Mouse (Mus musculus): ENCODE measurements around the gene Rars. TPM values are rescaled to one million over a fixed set of nuclear protein-coding genes. Genes with fewer than 3 reads are reported as not detected.
A peak's percentile ranks its signal among the peaks of the same experiment; 100 is the strongest.
"Not testable (repeated sequence)": the region's sequence is repeated elsewhere in the genome, so short reads cannot be mapped to it uniquely, and the experiment has no call there.

Gene Rars
- polyA plus RNA-seq, 1 experiment from 2014 or later: 72.0 TPM

DNA sequence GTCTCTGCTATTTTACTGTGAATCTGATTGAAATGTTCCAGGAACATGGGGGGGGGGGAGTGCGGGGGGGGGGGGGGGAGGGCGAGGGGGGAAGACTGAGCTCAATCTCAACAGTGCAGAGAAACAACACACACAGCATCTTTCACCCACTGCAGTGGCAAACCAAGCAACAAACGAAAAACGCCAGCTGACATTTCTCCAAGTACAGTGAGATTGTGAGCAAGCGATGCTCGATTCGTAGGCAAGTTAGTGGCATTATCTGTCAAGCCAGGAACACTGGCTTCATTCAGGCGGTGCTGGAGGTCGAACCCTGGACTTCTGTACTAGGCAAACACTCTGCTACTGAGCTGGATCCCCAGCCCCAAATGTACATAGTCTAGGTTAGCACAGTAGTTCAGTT lies 21.3 kb upstream of the Rars start:
- H3K27ac ChIP-seq: peak overlapping the region; percentile 87
- no peak overlapping the region for H3K4me2 ChIP-seq
- H3K36me3 ChIP-seq: peaks cover 26% of the 10 kb centered on the region
- H3K27me3 ChIP-seq: no peaks in the 10 kb centered on the region
- 65% methylated on average over 8 of the region's 9 CpGs for WGBS
- H3K4me3 ChIP-seq: no peak overlapping the region
- H3K9ac ChIP-seq: no peak overlapping the region
- peaks cover 34% of the 10 kb centered on the region for H3K4me1 ChIP-seq (replicated peaks)
- no peak for ATAC-seq (ENCODE audit: low FRiP score)
- H3K9me3 ChIP-seq: no peaks in the 10 kb centered on the region

DNA sequence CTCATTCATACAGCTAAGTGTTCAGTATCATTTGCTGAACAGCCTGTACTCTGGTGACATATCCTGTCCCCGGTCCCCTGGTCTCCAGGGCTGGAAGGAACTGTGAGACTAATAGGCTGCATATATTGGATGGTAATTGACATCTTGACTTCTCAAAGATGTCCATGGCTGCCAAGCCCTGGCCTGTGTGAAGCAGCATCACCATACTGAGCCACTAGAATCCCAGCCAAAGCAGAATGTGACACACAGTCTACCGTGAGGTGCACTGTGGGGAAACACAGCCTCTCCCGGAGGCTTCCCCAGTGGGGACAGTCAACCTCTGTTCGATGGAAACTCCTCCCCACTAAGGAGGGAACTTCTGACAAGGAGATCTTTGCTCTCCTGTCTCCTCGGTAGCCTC lies 20.6 kb upstream of the Rars start:
- Histone ChIP-seq H3K9me3 (no peaks in the 10 kb centered on the region), H3K27me3 (no peaks in the 10 kb centered on the region), H3K27ac (peak overlapping the region; percentile 35; the same call in 1 of the 2 replicates), H3K4me1 (replicated peaks) (peaks cover 31% of the 10 kb centered on the region), H3K4me2 (no peak overlapping the region), H3K9ac (no peak overlapping the region; the same call in 1 of the 2 replicates), H3K4me3 (no peak overlapping the region), H3K36me3 (peaks cover 33% of the 10 kb centered on the region)
- ATAC-seq (ENCODE audit: low FRiP score): no peak
- 64% methylated on average over 5 of the region's 5 CpGs for WGBS

DNA sequence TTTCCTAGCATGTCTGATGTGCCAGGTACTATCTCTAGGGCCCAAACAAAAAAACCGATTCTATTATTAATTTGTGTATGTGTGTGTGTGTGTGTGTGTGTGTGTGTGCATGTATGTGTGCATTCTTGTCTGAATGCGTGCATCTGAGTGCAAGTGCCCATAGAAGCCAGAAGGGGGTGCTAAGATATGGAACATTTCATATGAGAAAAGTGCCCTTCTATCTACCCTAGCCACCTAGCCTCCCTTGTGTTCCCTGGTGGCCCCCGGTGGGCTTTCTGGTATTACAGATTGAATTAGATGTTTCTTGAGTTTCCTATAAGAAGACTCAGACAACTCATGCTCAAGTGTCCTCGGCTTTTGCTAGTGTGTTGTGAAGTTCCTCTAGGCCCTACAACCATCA lies 19.3 kb upstream of the Rars start:
- H3K9me3 ChIP-seq: no peaks in the 10 kb centered on the region
- peaks cover 39% of the 10 kb centered on the region for H3K36me3 ChIP-seq
- no peak overlapping the region for H3K4me2 ChIP-seq
- H3K27me3 ChIP-seq: no peaks in the 10 kb centered on the region
- no peak overlapping the region for H3K27ac ChIP-seq
- H3K9ac ChIP-seq: no peak overlapping the region
- peaks cover 30% of the 10 kb centered on the region for H3K4me1 ChIP-seq (replicated peaks)
- ATAC-seq (ENCODE audit: low FRiP score): no peak
- WGBS: 98% methylated on average over 4 of the region's 4 CpGs
- H3K4me3 ChIP-seq: no peak overlapping the region

DNA sequence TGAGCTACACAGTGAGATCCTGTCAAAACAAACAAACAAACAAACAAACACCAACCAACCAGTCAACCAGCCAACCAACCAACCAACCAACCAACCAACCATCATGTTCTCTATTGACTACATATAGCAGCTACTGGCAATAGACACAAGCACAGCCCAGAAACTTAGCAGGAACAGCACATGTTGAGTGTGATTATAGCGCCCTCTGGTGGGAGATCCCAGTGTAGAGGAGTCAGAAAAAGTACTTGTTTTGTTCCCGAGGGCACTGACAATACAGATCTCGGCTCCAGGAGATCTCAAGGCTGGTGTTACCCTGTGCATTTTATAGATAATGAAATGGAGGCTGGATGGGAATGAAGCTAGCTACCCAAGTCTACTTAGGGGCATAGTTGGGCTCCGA lies 18.4 kb upstream of the Rars start:
- H3K4me1 ChIP-seq (replicated peaks): peaks cover 28% of the 10 kb centered on the region
- ATAC-seq (ENCODE audit: low FRiP score): no peak
- H3K4me3 ChIP-seq: no peak overlapping the region
- H3K4me2 ChIP-seq: no peak overlapping the region
- no peak overlapping the region for H3K9ac ChIP-seq
- peaks cover 39% of the 10 kb centered on the region for H3K36me3 ChIP-seq
- H3K9me3 ChIP-seq: no peaks in the 10 kb centered on the region
- no peaks in the 10 kb centered on the region for H3K27me3 ChIP-seq
- WGBS: 50% methylated on average over 4 of the region's 4 CpGs
- no peak overlapping the region for H3K27ac ChIP-seq

DNA sequence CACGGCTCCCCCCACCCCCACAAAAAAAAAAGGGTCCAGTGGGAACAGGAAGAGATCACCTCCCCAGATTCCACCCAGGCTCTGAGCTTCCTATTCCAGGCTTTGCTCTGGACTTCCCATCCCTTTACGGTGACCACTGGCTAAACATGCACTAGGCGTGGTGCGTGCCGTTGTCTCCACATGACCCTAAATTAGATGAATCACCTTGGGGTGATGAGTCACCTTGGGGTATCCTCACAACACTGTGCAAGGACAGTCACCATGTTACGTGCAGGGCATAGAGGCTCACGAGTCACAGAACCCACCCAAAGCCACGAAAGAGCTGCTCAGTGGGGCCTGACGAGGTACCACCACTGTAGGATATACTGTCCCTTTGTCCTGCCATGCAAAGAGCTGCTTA lies 10.0 kb upstream of the Rars start:
- Histone ChIP-seq H3K9me3 (no peaks in the 10 kb centered on the region), H3K9ac (no peak overlapping the region), H3K27ac (no peak overlapping the region), H3K4me3 (no peak overlapping the region), H3K36me3 (peaks cover 16% of the 10 kb centered on the region), H3K27me3 (no peaks in the 10 kb centered on the region), H3K4me2 (no peak overlapping the region), H3K4me1 (replicated peaks) (peaks cover 8% of the 10 kb centered on the region; the same call in 1 of the 2 replicates)
- ATAC-seq (ENCODE audit: low FRiP score): no peak
- WGBS: 89% methylated on average over 9 of the region's 9 CpGs

DNA sequence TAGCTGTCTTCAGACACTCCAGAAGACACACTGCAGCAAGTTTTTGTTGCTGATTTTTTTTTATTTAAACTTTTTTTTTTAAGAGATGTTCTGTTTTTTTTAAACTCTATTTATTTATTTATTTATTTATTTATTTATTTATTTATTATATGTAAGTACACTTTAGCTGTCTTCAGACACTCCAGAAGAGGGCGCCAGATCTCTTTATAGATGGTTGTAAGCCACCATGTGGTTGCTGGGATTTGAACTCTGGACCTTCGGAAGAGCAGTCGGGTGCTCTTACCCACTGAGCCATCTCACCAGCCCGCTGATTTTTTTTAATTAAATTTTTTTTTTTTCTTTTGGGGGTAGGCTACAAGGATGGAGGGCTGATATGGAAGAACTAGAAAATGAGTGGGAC lies 8.3 kb upstream of the Rars start:
- Histone ChIP-seq H3K36me3 (peaks cover 16% of the 10 kb centered on the region), H3K4me1 (replicated peaks) (peaks cover 15% of the 10 kb centered on the region)
- not testable (repeated sequence) for H3K27ac ChIP-seq; H3K27me3 ChIP-seq; ATAC-seq (ENCODE audit: low FRiP score); H3K4me3 ChIP-seq; H3K4me2 ChIP-seq; H3K9ac ChIP-seq; H3K9me3 ChIP-seq
- 78% methylated on average over 4 of the region's 4 CpGs for WGBS

DNA sequence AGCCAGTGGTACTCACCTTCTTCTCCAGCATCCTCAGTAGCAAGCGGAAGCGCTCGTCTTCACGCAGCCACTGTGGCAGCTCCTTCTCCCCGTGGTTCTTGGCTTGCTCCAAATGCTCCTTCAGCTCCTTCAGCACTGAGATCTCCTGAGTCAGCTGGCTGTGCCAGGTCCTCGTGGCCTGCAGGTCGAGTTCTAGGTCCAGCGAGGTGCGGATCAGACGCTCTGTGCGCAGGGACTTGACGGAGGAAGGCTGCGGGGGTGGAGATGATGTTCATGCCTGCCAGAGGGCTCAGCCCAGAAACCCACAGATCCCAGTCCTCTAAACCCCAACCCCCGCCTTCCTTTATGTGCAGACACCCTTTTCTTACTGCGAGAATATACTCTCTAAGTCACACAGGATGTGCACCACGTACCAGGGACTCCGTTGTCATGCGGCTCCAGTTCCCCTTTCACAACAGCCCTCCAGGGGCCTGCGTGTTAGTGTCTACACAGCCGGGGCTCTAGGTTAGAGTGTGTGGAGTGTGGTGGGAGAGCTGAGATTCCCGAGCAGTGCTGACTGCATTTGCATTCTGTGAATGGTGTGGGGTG lies 7.5 kb upstream of the Rars start:
- no peak for ATAC-seq (ENCODE audit: low FRiP score)
- Histone ChIP-seq H3K4me3 (no peak overlapping the region), H3K4me1 (replicated peaks) (peaks cover 15% of the 10 kb centered on the region), H3K27ac (no peak overlapping the region), H3K36me3 (peaks cover 16% of the 10 kb centered on the region), H3K27me3 (no peaks in the 10 kb centered on the region), H3K9me3 (no peaks in the 10 kb centered on the region), H3K4me2 (no peak overlapping the region), H3K9ac (no peak overlapping the region)
- 80% methylated on average over 21 of the region's 21 CpGs for WGBS

DNA sequence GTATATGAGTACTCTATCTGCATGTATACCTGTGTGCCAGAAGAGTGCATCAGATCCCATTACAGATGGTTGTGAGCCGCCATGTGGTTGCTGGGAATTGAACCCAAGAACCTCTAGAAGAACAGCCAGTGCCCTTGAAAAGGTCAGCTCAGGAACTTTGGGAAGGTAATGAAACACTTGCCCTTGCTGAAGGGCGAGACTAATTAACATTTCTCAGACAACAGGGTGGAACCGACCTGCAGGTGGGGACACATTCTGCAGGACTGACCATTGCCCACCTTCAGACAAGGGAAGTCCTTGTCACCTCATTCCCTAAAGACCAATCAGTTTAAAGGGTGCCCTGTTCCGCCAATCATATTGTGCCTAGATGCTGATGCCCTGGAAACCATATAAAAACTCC lies 6.5 kb upstream of the Rars start:
- H3K36me3 ChIP-seq: peaks cover 16% of the 10 kb centered on the region
- 93% methylated on average over 4 of the region's 4 CpGs for WGBS
- not testable (repeated sequence) for ATAC-seq (ENCODE audit: low FRiP score); H3K27me3 ChIP-seq; H3K9me3 ChIP-seq; H3K4me3 ChIP-seq; H3K4me2 ChIP-seq; H3K9ac ChIP-seq; H3K27ac ChIP-seq
- H3K4me1 ChIP-seq (replicated peaks): peaks cover 15% of the 10 kb centered on the region

DNA sequence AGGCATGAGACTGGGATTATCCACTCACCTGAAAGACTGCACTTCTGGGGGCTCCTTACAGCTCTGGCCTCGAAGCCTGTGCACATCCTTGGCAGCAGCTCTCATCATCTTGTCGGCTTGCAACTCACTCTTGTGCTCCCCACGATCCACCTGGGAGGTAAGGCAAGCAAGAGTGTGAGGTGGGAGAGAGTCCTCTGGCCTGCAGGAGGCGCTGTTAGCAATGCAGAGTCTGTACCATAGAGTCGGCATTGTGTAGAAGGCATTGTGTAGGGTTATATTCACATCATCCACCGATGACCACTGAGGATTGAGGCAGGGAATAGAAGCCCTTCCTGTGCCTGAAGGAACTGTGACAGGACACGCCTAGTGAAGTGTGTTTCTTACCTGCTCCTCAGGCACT lies 6.0 kb upstream of the Rars start:
- Histone ChIP-seq H3K9me3 (no peaks in the 10 kb centered on the region), H3K36me3 (peaks cover 16% of the 10 kb centered on the region), H3K27ac (no peak overlapping the region; the same call in 1 of the 2 replicates), H3K9ac (no peak overlapping the region), H3K4me1 (replicated peaks) (peaks cover 15% of the 10 kb centered on the region), H3K27me3 (no peaks in the 10 kb centered on the region), H3K4me2 (no peak overlapping the region), H3K4me3 (no peak overlapping the region)
- ATAC-seq (ENCODE audit: low FRiP score): no peak
- WGBS: 83% methylated on average over 7 of the region's 7 CpGs

DNA sequence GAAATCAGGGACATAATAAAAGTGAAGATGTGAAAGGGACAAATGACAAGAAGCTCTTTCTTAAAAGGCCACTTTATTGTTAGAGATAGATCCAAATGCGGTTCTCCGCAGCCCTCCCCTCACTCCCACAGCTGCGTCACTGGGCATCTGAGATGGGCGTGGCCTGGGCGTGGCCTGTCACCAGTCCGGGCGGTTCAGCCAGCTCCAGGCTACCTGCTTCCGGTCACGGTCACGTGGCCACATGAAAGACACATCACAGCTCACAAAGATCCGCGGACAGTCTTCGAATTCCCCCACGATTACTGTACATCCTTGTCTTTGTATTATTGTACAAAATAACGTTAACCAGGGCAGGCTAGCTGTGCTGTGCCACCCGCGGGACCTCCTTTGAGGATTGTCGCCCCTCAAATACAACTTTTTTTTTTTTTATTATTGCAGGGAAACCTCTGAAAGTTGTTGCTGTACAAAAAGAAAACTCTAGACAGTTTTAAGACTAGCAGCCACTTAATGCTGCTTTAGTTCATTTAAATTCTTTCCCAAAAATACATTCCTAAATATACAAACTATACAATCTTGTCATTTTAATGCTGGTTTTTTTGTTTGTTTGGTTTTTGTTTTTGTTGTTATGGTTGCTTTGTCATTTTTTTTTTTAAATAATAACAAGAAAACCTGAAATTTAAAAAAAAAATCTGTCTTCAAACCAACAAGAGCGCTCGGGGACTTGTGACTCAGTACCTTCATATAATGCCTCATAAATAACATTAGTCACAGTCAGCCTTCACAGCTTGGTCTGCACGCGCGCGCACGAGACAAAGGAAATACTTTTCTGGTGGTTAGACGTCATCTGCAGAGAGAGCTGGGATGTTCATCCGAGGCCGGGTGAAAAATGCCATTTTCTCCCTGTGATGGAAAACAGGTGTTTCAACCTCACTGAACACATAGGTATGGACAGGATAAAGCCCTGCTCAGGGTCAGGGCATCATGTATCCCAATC lies 4.3 kb upstream of the Rars start:
- peak overlapping the region; percentile 33 for H3K4me3 ChIP-seq
- peak; percentile 69 for ATAC-seq (ENCODE audit: low FRiP score)
- H3K4me2 ChIP-seq: peak overlapping the region; percentile 55
- peaks cover 10% of the 10 kb centered on the region for H3K4me1 ChIP-seq (replicated peaks)
- peak overlapping the region; percentile 53; the same call in 1 of the 2 replicates for H3K9ac ChIP-seq
- H3K9me3 ChIP-seq: no peaks in the 10 kb centered on the region
- peaks cover 12% of the 10 kb centered on the region for H3K36me3 ChIP-seq
- 18% methylated on average over 28 of the region's 28 CpGs for WGBS
- peak overlapping the region; percentile 52 for H3K27ac ChIP-seq
- H3K27me3 ChIP-seq: no peaks in the 10 kb centered on the region

DNA sequence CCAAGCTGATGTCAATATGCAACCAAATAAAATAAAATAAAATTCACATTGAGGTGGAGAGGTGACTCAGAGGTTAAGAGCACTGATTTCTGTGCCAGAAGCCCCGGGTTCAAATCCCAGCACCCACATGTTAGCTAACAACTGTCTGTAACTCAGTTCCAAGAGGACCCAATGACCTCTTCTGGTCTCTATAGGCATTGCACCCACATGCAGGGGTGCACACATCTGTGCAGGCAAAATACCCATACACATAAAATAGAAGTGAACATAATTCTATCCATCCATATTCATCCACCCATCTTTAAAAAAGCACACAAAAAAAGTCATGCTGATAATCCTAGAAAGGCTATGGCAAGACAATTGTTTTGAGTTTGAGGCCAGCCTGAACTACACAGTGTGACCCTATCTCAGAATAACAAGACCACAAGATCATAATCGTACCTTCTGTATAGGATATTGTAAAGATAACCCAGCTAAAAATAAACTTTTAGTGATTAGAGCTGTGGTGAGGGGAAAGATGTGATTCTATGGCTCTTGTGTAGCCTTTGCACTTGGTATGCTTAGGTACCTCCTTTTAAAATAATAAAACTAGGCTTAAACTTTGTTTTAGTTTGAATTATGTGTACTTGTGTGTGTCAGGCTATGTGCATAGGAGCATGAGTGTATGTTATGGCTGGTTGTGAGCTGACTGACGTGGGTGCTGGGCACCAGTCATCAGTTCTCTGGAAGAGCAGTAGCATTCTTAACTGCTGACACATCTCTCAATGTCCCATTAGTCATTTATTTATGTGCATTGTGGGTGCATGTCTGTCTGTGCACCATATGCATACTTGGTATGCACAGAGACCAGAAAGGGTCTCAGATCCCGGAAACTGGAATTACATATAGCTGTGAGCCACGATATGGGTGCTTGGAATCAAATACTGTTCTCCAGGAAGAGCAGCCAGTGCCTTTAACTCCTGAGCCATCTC lies 3.1 kb upstream of the Rars start:
- 81% methylated on average over 5 of the region's 5 CpGs for WGBS
- no peaks in the 10 kb centered on the region for H3K9me3 ChIP-seq
- peaks cover 7% of the 10 kb centered on the region for H3K36me3 ChIP-seq
- no peak overlapping the region for H3K4me3 ChIP-seq
- H3K27me3 ChIP-seq: no peaks in the 10 kb centered on the region
- peak overlapping the region; percentile 52 for H3K27ac ChIP-seq
- no peak for ATAC-seq (ENCODE audit: low FRiP score)
- peaks cover 21% of the 10 kb centered on the region for H3K4me1 ChIP-seq (replicated peaks)
- peak overlapping the region; percentile 55 for H3K4me2 ChIP-seq
- H3K9ac ChIP-seq: peak overlapping the region; percentile 53; the same call in 1 of the 2 replicates

DNA sequence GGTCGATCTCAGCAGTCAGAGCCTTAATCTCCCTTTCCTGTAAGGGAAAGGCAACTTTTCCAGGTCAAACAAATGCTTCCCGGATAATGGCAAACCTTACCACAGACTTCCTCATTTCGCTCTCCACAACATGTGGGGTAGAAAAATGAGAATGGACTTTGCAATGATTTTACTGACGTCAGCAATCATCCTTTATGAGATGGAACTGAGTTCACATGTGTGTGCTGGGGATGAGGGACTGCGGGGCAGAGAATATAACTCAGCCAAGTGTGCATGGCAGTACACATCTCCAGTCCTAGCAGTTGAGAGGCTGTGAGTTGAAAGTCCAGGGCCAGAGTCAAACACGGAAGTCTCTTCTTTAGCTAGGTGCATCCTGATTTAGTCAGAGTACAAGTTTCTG lies 1.0 kb downstream of the Rars start:
- Histone ChIP-seq H3K4me2 (peak overlapping the region; percentile 85), H3K4me3 (peak overlapping the region; percentile 91), H3K36me3 (peaks cover 35% of the 10 kb centered on the region), H3K27ac (no peak overlapping the region), H3K27me3 (no peaks in the 10 kb centered on the region), H3K9me3 (no peaks in the 10 kb centered on the region), H3K4me1 (replicated peaks) (peaks cover 22% of the 10 kb centered on the region), H3K9ac (peak overlapping the region; percentile 87)
- no peak for ATAC-seq (ENCODE audit: low FRiP score)
- 90% methylated on average over 6 of the region's 6 CpGs for WGBS
